Mouse (Mus musculus): Measurements from ENCODE around the gene Ccdc65.

DNA sequence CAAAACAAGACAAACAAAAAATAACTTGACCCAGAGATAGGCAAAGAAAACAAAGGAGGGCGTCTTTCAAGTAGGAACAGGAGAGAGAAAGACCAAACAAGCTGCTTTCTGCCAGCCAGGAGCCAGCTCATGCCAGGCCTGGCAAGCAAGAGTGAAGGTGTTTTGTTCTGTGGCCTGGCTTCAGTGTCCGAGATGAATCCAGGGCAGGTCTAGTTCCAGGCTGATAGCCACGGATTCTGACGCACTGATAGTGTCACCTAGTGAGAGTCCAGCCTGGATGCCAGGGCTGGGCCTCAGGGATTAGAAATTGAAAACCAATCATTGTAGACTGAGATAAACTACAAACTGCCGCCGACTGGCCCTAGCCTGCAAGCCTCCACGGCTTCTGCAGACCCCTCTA, 30.0 kb upstream of the Ccdc65 start:
- TF ChIP-seq POLR2A (IDR thresholded peaks at IDR 0.05; ENCODE audit: borderline replicate concordance, insufficient read depth, low read length) (no peak), CTCF (IDR thresholded peaks at IDR 0.05; ENCODE audit: borderline replicate concordance, insufficient read depth, low read depth, low read length) (no peak)

Measured in cerebellum, adult 2 months (tissue).